Mouse (Mus musculus): Measurements from ENCODE around the gene Hist1h3g.
"Not testable (repeated sequence)": the region's sequence is repeated elsewhere in the genome, so short reads cannot be mapped to it uniquely, and the experiment has no call there.

GRCm38 (mm10) chr13:23575864-23576313, 40.7 kb downstream of the Hist1h3g start:
- TF ChIP-seq CTCF, EP300 (IDR thresholded peaks at IDR 0.05; ENCODE audit: low read depth): not testable (repeated sequence)
